9 mouse cellular contexts compared by ENCODE assay signal in the genomic region with DNA sequence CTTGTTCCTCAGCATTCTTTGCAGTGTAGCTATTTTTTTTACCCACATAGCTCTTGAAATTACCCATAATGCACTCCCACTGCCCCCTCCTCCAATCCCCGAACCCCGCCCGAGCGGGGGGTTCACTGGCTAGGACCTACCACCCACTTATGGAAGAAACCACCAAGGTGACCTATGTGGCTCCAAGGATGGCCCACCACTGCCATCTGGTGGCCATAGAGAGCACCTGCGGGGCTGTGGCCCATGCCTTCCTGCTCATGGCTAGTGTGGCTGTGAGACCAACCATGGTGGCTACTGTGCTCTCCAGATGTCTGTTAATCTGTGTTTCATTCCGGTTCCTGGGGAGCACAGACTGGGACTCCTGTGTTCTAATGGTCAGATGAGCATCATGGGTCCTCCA. TPM values are rescaled to one million over a fixed set of nuclear protein-coding genes. Genes with fewer than 3 reads are reported as not detected.
DNase-seq lines count a peak whose midpoint lies in the region; ATAC-seq lines count a peak whose summit lies in the region.
"Had no signal": no experiment of that assay in that cellular context is flagged by ENCODE, and none has a peak within 500 bp of the region (broad histone marks: within the 10 kb centered on the region; RNA-seq: fewer than 3 reads in every experiment).

No protein-coding gene starts in this region.

- H3K36me3 ChIP-seq in kidney, embryonic 16.5 days (ENCODE audit: insufficient read depth, low read length), result no peaks in the 10 kb centered on the region
- H3K36me3 ChIP-seq: embryonic facial prominence, embryonic 13.5 days had no signal

- H3K9ac ChIP-seq in kidney, embryonic 16.5 days (replicated peaks; ENCODE audit: low read length), result no peak overlapping the region
- H3K9ac ChIP-seq: embryonic facial prominence, embryonic 13.5 days had no signal

- DNase-seq in kidney, adult 11 months, result peak; percentile 54
- DNase-seq in WW6 (ENCODE audit: low read depth, low spot score), result peak; percentile 43
- peak; percentile 88 for DNase-seq in embryo, embryonic 10.5 days (ENCODE audit: low spot score)
- peak; percentile 19 for DNase-seq in layer of hippocampus, adult 9-11 months
- DNase-seq in lung, postnatal 4 days, result peak; percentile 44 to 55
- DNase-seq in spleen, postnatal 10 days (ENCODE audit: low spot score in 2 of 2), result peak; percentile 44 to 65

- WGBS in kidney, embryonic 16.5 days, result 17% methylated on average over 6 of the region's 6 CpGs

- no peak overlapping the region for H3K4me3 ChIP-seq in kidney, embryonic 16.5 days (ENCODE audit: low read length)
- H3K4me3 ChIP-seq: embryonic facial prominence, embryonic 13.5 days had no signal

- no peak for ATAC-seq in kidney, embryonic 16.5 days (ENCODE audit: low FRiP score, low TSS enrichment)
- ATAC-seq in hematopoietic stem cell, adult 5-6 weeks (replicated peaks in 1 of 2; ENCODE audit: insufficient read depth in 1 of 2, low FRiP score in 2 of 2, low TSS enrichment in 1 of 2, low read depth in 1 of 2, poor library complexity in 2 of 2, severe bottlenecking in 2 of 2), result peak; percentile 73 to 82; a peak in 3 of 4 replicates

- no peaks in the 10 kb centered on the region for H3K27me3 ChIP-seq in kidney, embryonic 16.5 days (ENCODE audit: insufficient read depth, low read length)

- H3K9me3 ChIP-seq in kidney, embryonic 16.5 days (ENCODE audit: low read length), result 0 out of 2 replicates have a peak, but pooled peaks cover 4% of the 10 kb centered on the region
- H3K9me3 ChIP-seq: embryonic facial prominence, embryonic 13.5 days had no signal

- 0 out of 2 replicates have a peak, but pooled peaks cover 4% of the 10 kb centered on the region for H3K4me1 ChIP-seq in kidney, embryonic 16.5 days (ENCODE audit: insufficient read depth, low read length)
- H3K4me1 ChIP-seq: embryonic facial prominence, embryonic 13.5 days had no signal

- no peak overlapping the region for H3K4me2 ChIP-seq in kidney, embryonic 16.5 days (replicated peaks; ENCODE audit: low read depth, low read length)
- H3K4me2 ChIP-seq: embryonic facial prominence, embryonic 13.5 days had no signal

- no peak overlapping the region for H3K27ac ChIP-seq in kidney, embryonic 16.5 days (ENCODE audit: low read length)
- H3K27ac ChIP-seq: embryonic facial prominence, embryonic 13.5 days had no signal

RNA-seq across cellular contexts. Expression of gene Tas1r2, which starts 16.5 kb away (rescaled TPM):
- not detected in 2 replicates for polyA plus RNA-seq in kidney, embryonic 16.5 days (2015; fragmentation: Nextera tagmentation; extraction: Ambion mirVana)
- total RNA-seq in hematopoietic stem cell, adult 5-6 weeks (2017), result not detected in 2 replicates
- polyA plus RNA-seq: embryonic facial prominence, embryonic 13.5 days had no signal

RNA-seq across cellular contexts. Expression of gene Aldh4a1, which starts 47.2 kb away (rescaled TPM):
- polyA plus RNA-seq in kidney, embryonic 16.5 days (2015; fragmentation: Nextera tagmentation; extraction: Ambion mirVana), result 133 and 149 TPM in 2 replicates
- total RNA-seq in hematopoietic stem cell, adult 5-6 weeks (2017), result 5.7 and 9.9 TPM in 2 replicates

Comparison
In these comparisons a context has a peak if more than half of its experiments do, and no peak if none do; other contexts are left out.
1. DNase-seq: peak in every context shown above with its lines; median percentile 88 in embryo, embryonic 10.5 days; 54 in spleen, postnatal 10 days; 54 in kidney, adult 11 months; 50 in lung, postnatal 4 days; 43 in WW6; 19 in layer of hippocampus, adult 9-11 months.